Mouse (Mus musculus) stomach, postnatal 0 days (tissue): ENCODE measurements around the gene Hyal1. TPM values are rescaled to one million over a fixed set of nuclear protein-coding genes. Genes with fewer than 3 reads are reported as not detected.

ENCODE experiments used
- ATAC-seq: fragments of 200-750 bp; cut with Nextera tagmentation; 2 replicates; pipeline ENCODE4 v1.8.0; 2017; ENCODE audit not compliant: low FRiP score, low TSS enrichment
- DNase-seq: peaks from one replicate; pipeline ENCODE4 v3.0.0-alpha.2; 2016; ENCODE audit warnings: low spot score
- H3K27ac ChIP-seq: fragments of 300-500 bp; sonication (generic); replicated peaks from 2 replicates; pipeline ENCODE4 v1.5.1; 2014; ENCODE audit warnings: mild to moderate bottlenecking, control low read depth
- H3K27me3 ChIP-seq: fragments of 300-500 bp; sonication (generic); 2 replicates; pipeline ENCODE4 v1.6.1; 2014; ENCODE audit warnings: low read length; ENCODE audit not compliant: control insufficient read depth, insufficient read depth
- H3K36me3 ChIP-seq: fragments of 300-500 bp; sonication (generic); 2 replicates; pipeline ENCODE4 v1.6.1; 2014; ENCODE audit warnings: low read length, mixed read lengths; ENCODE audit not compliant: control insufficient read depth, insufficient read depth
- H3K4me1 ChIP-seq: fragments of 300-500 bp; sonication (generic); replicated peaks from 2 replicates; pipeline ENCODE4 v1.6.1; 2014; ENCODE audit warnings: antibody characterized with exemption; ENCODE audit not compliant: control insufficient read depth, insufficient read depth
- H3K4me2 ChIP-seq: fragments of 300-500 bp; sonication (generic); replicated peaks from 2 replicates; pipeline ENCODE4 v1.6.1; 2014; ENCODE audit warnings: low read depth, mild to moderate bottlenecking, control low read depth, moderate library complexity
- H3K4me3 ChIP-seq: fragments of 300-500 bp; sonication (generic); 2 replicates; pipeline ENCODE4 v1.5.1; 2014; ENCODE audit warnings: low read depth, low read length, control low read depth
- H3K9ac ChIP-seq: fragments of 300-500 bp; sonication (generic); 2 replicates; pipeline ENCODE4 v1.6.1; 2014; ENCODE audit warnings: mild to moderate bottlenecking, low read length, control low read depth, mixed read lengths
- H3K9me3 ChIP-seq: fragments of 300-500 bp; sonication (generic); 2 replicates; pipeline ENCODE4 v1.6.1; 2016; ENCODE audit warnings: low read length; ENCODE audit not compliant: control insufficient read depth
- CTCF ChIP-seq: IDR thresholded peaks from 2 replicates; pipeline ENCODE4 v1.5.1; 2016; ENCODE audit warnings: antibody characterized with exemption, low read depth, mild to moderate bottlenecking, moderate library complexity
- EP300 ChIP-seq: optimal IDR thresholded peaks from 2 replicates; pipeline ENCODE3; 2016; ENCODE audit warnings: antibody characterized with exemption
- WGBS: fragments of 180-500 bp; shearing (Covaris S2); extraction: QIAGEN DNeasy Blood & Tissue Kit; methylation state at CpG from one replicate; pipeline ENCODE4 v1.1.7; 2014; 5-methylcytosine and 5-hydroxymethylcytosine counted together
- polyA plus RNA-seq: library from polyadenylated mRNA; unstranded; fragments of >200 nt; fragmentation: Nextera tagmentation; extraction: Ambion mirVana; gene quantifications from 2 replicates; pipeline ENCODE4 v1.2.1, GENCODE M21; 2015

Gene Hyal1
- polyA plus RNA-seq, 1 experiment from 2014 or later: 7.2 TPM

DNA sequence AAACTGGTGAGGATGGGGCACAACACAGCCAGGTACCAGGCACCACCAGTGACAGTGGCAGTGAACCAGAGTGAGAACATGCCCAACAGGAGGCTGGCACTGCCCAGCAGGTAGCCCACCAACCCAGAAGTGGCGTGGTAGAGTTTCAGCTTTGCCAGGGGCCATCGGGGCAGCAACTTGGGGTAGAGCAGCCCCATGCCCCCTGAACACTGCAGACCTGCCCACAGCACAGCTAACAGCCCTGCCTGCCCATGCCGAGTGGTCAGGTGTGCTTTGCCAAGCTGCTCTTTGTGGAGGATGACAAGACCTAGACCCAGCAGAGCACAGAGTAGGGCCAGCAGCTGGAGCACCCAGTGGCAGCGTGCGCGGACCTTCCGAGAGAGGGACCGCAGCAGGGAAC is 36.8 kb upstream of the Hyal1 start:
- Histone ChIP-seq H3K4me1 (peaks cover 8% of the 10 kb centered on the region; the same call in 1 of the 2 replicates), H3K4me3 (no peak overlapping the region), H3K9me3 (no peaks in the 10 kb centered on the region), H3K9ac (no peak overlapping the region), H3K4me2 (no peak overlapping the region), H3K36me3 (peaks cover 13% of the 10 kb centered on the region), H3K27me3 (no peaks in the 10 kb centered on the region), H3K27ac (no peak overlapping the region)
- no peak for ATAC-seq
- DNase-seq: no peak
- no peak for TF ChIP-seq CTCF
- TF ChIP-seq EP300: no peak
- 92% methylated on average over 8 of the region's 8 CpGs for WGBS

DNA sequence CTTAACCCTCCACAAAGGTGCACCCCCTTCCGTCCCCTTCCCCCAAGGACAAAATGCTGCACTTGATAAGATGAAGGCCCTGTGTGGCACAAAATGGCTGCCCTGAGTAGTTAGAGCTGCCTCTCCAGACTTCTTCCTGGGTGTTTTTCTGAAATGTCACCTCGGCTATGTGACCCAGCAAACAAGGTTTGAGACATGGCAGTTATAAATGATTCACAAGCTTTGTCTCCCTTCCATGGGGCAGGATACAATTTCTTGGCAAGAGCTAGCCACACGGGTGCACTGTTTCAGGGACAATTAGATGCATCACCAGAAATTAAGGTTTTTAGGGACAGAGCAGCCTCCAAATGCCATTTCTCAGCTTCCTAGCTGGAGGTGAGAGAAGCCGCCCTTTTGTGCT is 36.3 kb upstream of the Hyal1 start:
- Histone ChIP-seq H3K9ac (no peak overlapping the region), H3K4me1 (peaks cover 5% of the 10 kb centered on the region; the same call in 1 of the 2 replicates), H3K4me2 (no peak overlapping the region), H3K4me3 (no peak overlapping the region), H3K36me3 (peaks cover 13% of the 10 kb centered on the region), H3K27ac (no peak overlapping the region), H3K27me3 (no peaks in the 10 kb centered on the region), H3K9me3 (no peaks in the 10 kb centered on the region)
- no peak for DNase-seq
- WGBS: 58% methylated on average over 4 of the region's 4 CpGs
- ATAC-seq: no peak
- TF ChIP-seq EP300 (no peak), CTCF (no peak)

DNA sequence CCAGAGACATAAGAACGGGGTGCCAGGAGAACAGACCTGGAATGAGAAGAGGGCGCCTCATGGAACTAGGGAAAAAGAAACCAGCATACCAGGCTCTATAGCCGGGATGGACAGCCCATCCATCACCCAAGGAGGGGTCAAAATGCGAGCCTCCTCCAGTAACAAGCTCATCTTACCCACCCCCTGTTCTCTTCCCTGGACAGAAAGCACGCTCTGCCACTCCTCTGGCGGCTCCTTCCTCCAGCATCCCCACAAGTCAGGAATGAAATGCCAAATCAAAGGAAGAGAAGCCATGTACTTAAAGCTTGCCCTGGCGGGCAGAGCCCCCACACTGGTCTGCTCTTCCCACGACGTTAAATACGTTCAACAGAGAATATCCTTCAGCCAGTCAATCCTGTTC is 35.7 kb upstream of the Hyal1 start:
- Histone ChIP-seq H3K27ac (no peak overlapping the region), H3K4me1 (peaks cover 5% of the 10 kb centered on the region; the same call in 1 of the 2 replicates), H3K4me3 (peak overlapping the region; percentile 63; the same call in 1 of the 2 replicates), H3K9ac (0 out of 2 replicates have a peak overlapping the region, but pooled peaks have one; percentile 41), H3K9me3 (no peaks in the 10 kb centered on the region), H3K27me3 (no peaks in the 10 kb centered on the region), H3K36me3 (peaks cover 13% of the 10 kb centered on the region), H3K4me2 (peak overlapping the region; percentile 78)
- WGBS: 20% methylated on average over 10 of the region's 10 CpGs
- DNase-seq (no peak), ATAC-seq (no peak)
- TF ChIP-seq EP300: no peak
- no peak for TF ChIP-seq CTCF

DNA sequence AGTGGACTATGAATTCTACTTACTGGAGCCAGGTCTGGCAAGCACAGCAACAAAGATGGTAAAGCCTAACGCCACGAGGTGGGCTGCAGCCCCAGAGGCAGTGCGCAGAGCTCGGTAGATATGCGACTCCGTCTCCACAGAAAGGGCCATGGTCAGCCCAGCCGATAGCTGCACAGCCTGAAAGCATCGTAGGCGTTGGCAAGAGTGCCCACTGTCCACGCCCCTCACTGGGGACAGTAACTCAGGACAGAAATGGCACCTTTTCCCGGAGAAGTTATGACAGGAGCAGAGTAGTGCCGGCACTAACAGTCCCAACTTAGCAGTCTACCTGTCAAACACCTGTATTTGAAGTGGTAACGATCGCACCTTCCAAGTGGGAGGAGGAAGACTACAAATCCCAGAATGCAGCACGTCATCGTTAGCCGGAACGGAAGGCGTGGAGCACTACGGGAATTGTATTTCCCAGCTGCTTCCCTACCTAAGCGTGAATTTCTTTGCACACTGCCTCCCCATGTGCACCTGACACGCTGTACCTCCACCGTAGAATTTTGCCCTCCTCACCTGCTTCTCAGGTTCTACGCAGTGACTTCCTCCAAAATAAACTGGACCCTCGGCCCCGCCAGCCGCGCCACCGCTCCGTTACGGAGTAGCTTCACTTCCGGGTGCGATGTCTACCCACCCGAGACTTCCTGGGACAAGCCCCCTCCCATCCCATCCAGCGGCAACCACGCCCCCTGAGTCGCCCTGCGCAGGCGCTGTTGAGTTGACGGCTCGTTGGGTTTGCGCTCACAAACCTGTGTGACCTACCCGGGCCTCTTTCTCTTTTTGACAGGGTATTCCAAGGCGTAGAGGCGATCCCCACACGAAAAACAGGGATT is 35.0 kb upstream of the Hyal1 start, which contains the start of the genes Cyb561d2 and Nprl2:
Gene Cyb561d2 (minus strand): TSS at position 720 of the 878 bp plus-strand sequence.
Gene Nprl2 (plus strand): TSS at position 753 of the 878 bp plus-strand sequence.
- Histone ChIP-seq H3K27ac (peak within 1 kb of the TSS; percentile 40; the same call in 1 of the 2 replicates), H3K36me3 (peaks cover 13% of the 10 kb centered on the region), H3K4me3 (peak within 1 kb of the TSS; percentile 63), H3K27me3 (no peaks in the 10 kb centered on the region), H3K9me3 (no peaks in the 10 kb centered on the region), H3K9ac (peak within 1 kb of the TSS; percentile 55), H3K4me1 (peaks cover 2% of the 10 kb centered on the region; the same call in 1 of the 2 replicates), H3K4me2 (peak within 1 kb of the TSS; percentile 78)
- DNase-seq (peak; percentile 94), ATAC-seq (peak; percentile 85)
- TF ChIP-seq CTCF (peak; percentile 21; the same call in 1 of the 2 replicates), EP300 (no peak)
- WGBS: under 1% methylated on average over 46 of the region's 46 CpGs

DNA sequence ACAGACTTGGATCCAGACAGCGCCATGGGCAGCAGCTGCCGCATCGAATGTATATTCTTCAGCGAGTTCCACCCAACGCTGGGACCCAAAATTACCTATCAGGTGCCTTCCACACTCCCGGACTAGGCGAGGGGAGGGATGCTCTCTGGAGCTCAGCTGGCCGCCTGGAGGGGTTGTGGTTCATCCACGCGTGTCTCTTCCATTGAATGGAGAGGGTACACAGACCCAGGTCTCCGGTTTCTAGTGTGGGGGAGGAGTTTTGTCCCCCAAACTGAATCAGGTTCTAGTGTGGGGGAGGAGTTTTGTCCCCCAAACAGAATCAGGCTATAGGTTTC is 34.4 kb upstream of the Hyal1 start:
- 1% methylated on average over 11 of the region's 11 CpGs for WGBS
- ATAC-seq (peak; percentile 6; the same call in 1 of the 2 replicates), DNase-seq (no peak)
- H3K27ac ChIP-seq: 0 out of 2 replicates have a peak overlapping the region, but pooled peaks have one; percentile 5
- no peaks in the 10 kb centered on the region for H3K27me3 ChIP-seq
- 0 out of 2 replicates have a peak, but pooled peaks cover 2% of the 10 kb centered on the region for H3K4me1 ChIP-seq
- peaks cover 13% of the 10 kb centered on the region for H3K36me3 ChIP-seq
- peak overlapping the region; percentile 55 for H3K9ac ChIP-seq
- no peaks in the 10 kb centered on the region for H3K9me3 ChIP-seq
- H3K4me2 ChIP-seq: peak overlapping the region; percentile 78
- H3K4me3 ChIP-seq: peak overlapping the region; percentile 63
- TF ChIP-seq CTCF: no peak

DNA sequence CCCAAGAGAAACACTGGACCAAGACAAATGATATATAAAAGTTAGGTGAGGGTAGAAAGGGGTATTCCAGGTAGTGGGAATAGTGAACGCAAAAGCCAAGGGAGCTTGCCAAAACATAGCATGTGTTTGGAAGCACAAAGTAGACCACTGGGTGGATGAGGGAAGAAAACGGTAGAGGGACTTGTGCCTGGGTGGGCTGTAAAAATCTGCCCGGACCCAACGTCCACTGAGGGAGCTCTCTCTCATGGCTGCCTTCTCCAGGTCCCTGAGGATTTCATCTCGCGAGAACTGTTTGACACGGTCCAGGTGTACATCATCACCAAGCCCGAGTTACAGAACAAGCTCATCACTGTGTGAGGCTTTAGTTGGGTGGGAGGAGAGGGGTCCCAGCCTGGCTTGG is 34.0 kb upstream of the Hyal1 start:
- no peak for TF ChIP-seq CTCF
- no peak for TF ChIP-seq EP300
- WGBS: 35% methylated on average over 8 of the region's 8 CpGs
- DNase-seq: no peak
- H3K9ac ChIP-seq: peak overlapping the region; percentile 55; the same call in 1 of the 2 replicates
- no peaks in the 10 kb centered on the region for H3K9me3 ChIP-seq
- H3K27ac ChIP-seq: no peak overlapping the region
- 0 out of 2 replicates have a peak, but pooled peaks cover 2% of the 10 kb centered on the region for H3K4me1 ChIP-seq
- peak overlapping the region; percentile 78 for H3K4me2 ChIP-seq
- no peak for ATAC-seq
- no peaks in the 10 kb centered on the region for H3K27me3 ChIP-seq
- peak overlapping the region; percentile 63 for H3K4me3 ChIP-seq
- H3K36me3 ChIP-seq: peaks cover 13% of the 10 kb centered on the region
